Mouse (Mus musculus): Measurements from ENCODE around the gene Gltpd2. TPM values are rescaled to one million over a fixed set of nuclear protein-coding genes. Genes with fewer than 3 reads are reported as not detected.

Gene Gltpd2
- total and polyA plus RNA-seq, 3 experiments, result 0.06 TPM; not detected in 2

GRCm38 (mm10) chr11:70557545-70557944, 38.5 kb downstream of the Gltpd2 start:
- Histone ChIP-seq H3K36me3 (ENCODE audit: control insufficient read depth in 1 of 2, insufficient read depth in 2 of 2, low read length in 2 of 2) (peaks cover 0 to 5% of the 10 kb centered on the region in 2 experiments; a peak in 1 of 4 replicates), H3K4me3 (ENCODE audit: control insufficient read depth in 1 of 2, insufficient read depth in 1 of 2, low read depth in 2 of 2, low read length in 2 of 2) (no peak overlapping the region), H3K4me1 (ENCODE audit: control insufficient read depth in 1 of 2, insufficient read depth in 2 of 2, low read length in 2 of 2) (peaks cover 0 to 7% of the 10 kb centered on the region in 2 experiments; a peak in 1 of 4 replicates), H3K27me3 (ENCODE audit: control insufficient read depth in 1 of 2, insufficient read depth in 2 of 2, low read length in 2 of 2) (0 out of 4 replicates have a peak, but pooled peaks cover 0 to 1% of the 10 kb centered on the region in 2 experiments), H3K79me2 (ENCODE audit: control insufficient read depth, insufficient read depth, low read length, poor library complexity) (no peaks in the 10 kb centered on the region; the same call in 1 of the 2 replicates), H3K9me3 (replicated peaks; ENCODE audit: insufficient read depth, low read length) (no peaks in the 10 kb centered on the region), H3K9ac (ENCODE audit: control insufficient read depth, low read depth, low read length, poor library complexity, severe bottlenecking) (no peak overlapping the region), H3K27ac (ENCODE audit: control insufficient read depth, low read depth, low read length) (no peak overlapping the region)
- TF ChIP-seq CTCF (IDR thresholded peaks at IDR 0.05 in 2 of 3, conservative IDR thresholded peaks at IDR 0.05 in 1 of 3; ENCODE audit: control insufficient read depth in 1 of 3, insufficient read depth in 1 of 3, low read depth in 2 of 3, low read length in 3 of 3, poor library complexity in 1 of 3, severe bottlenecking in 1 of 3) (no peak), MYC (IDR thresholded peaks at IDR 0.05; ENCODE audit: low read depth, low read length) (no peak), NELFE (IDR thresholded peaks at IDR 0.05; ENCODE audit: low read depth, low read length) (no peak), RCOR1 (IDR thresholded peaks at IDR 0.05; ENCODE audit: low read depth, low read length) (no peak), ZKSCAN1 (IDR thresholded peaks at IDR 0.05; ENCODE audit: low read depth, low read length) (no peak), USF2 (IDR thresholded peaks at IDR 0.05; ENCODE audit: borderline replicate concordance in 1 of 2, insufficient read depth in 1 of 2, low read depth in 1 of 2, low read length in 2 of 2) (no peak), RAD21 (IDR thresholded peaks at IDR 0.05; ENCODE audit: low read depth, low read length) (no peak), MYB (IDR thresholded peaks at IDR 0.05; ENCODE audit: low read depth, low read length) (no peak), MAFK (IDR thresholded peaks at IDR 0.05; ENCODE audit: borderline replicate concordance, low read depth, low read length) (no peak), MXI1 (IDR thresholded peaks at IDR 0.05; ENCODE audit: low read depth, low read length) (no peak), GATA1 (IDR thresholded peaks at IDR 0.05; ENCODE audit: low read depth, low read length) (no peak), TAL1 (IDR thresholded peaks at IDR 0.05; ENCODE audit: low read length) (no peak), E2F4 (IDR thresholded peaks at IDR 0.05; ENCODE audit: borderline replicate concordance, low read depth, low read length) (no peak)
- no peak for DNase-seq (ENCODE audit: low read depth, low spot score)

DNA sequence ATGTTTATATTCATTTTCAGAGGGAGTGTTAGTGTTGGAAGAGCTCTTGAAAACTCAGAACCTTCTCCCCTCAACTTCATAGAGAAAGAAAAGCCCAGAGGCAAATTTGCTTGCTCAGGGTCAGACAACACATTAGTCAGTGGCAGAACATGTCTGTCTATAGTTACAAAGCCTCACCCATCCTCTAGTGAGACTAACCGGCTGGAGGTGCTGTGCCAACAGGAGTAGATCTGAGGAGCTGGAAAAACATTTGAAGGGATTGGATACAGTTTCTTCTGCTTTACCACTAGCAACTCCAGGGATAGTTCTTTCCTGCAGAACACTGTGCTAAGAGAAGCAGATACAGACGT, 42.9 kb downstream of the Gltpd2 start:
- no peak for DNase-seq (ENCODE audit: low read depth, low spot score)
- Histone ChIP-seq H3K79me2 (ENCODE audit: control insufficient read depth, insufficient read depth, low read length, poor library complexity) (peaks cover 21% of the 10 kb centered on the region), H3K9ac (ENCODE audit: control insufficient read depth, low read depth, low read length, poor library complexity, severe bottlenecking) (peak overlapping the region; percentile 83), H3K4me1 (ENCODE audit: control insufficient read depth in 1 of 2, insufficient read depth in 2 of 2, low read length in 2 of 2) (peaks cover 0 to 27% of the 10 kb centered on the region in 2 experiments; a peak in 3 of 4 replicates), H3K9me3 (replicated peaks; ENCODE audit: insufficient read depth, low read length) (no peaks in the 10 kb centered on the region), H3K27ac (ENCODE audit: control insufficient read depth, low read depth, low read length) (no peak overlapping the region), H3K36me3 (ENCODE audit: control insufficient read depth in 1 of 2, insufficient read depth in 2 of 2, low read length in 2 of 2) (peaks cover 0 to 19% of the 10 kb centered on the region in 2 experiments; a peak in 2 of 4 replicates), H3K27me3 (ENCODE audit: control insufficient read depth in 1 of 2, insufficient read depth in 2 of 2, low read length in 2 of 2) (no peaks in the 10 kb centered on the region), H3K4me3 (ENCODE audit: control insufficient read depth in 1 of 2, insufficient read depth in 1 of 2, low read depth in 2 of 2, low read length in 2 of 2) (peak overlapping the region; percentile 73 to 75)
- TF ChIP-seq MYC (IDR thresholded peaks at IDR 0.05; ENCODE audit: low read depth, low read length) (0 out of 2 replicates have a peak, but pooled peaks have one; percentile 27), EP300 (IDR thresholded peaks at IDR 0.05; ENCODE audit: low read depth in 1 of 2, low read length in 2 of 2) (no peak)

All from MEL (cell line).